Mouse (Mus musculus): ENCODE measurements at regions not wholly inside any gene's neighbourhood (a gene's known extent, or its start where the extent isn't known, plus 50 kb on each side); places are given as distances from the start of the nearest gene placed in this dataset.

DNA sequence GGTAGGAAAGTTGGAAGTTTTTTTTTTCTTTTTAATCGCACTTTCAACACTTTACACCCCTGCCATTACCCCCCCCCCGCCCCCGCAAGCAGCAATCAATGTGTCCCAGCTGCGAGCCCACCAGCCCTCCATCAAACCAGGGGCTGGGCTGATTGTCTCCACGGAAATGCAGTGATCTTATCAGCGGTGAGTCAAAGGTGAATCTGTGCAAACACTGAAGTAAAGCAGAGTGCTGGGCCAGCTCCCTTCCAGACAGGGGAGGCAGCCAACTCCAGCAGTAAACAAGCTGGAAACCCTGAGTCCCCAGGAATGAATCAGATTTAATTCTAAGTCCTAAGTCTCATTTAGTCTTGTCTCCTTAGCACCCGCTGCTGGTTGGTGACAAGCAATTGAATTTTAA is 234.3 kb upstream of the Gpc5 start:
- intact Hi-C loops (cut with DNase I), result no loop called here

- intact Hi-C loops (cut with DNase I), result no loop called here
These were observed 228.4 kb upstream of the Gpc5 start for GRCm38 (mm10) chr14:114863585-114863984.

- intact Hi-C loops (cut with DNase I), result no loop called here
These were observed 227.9 kb upstream of the Gpc5 start for GRCm38 (mm10) chr14:114864102-114864501.

DNA sequence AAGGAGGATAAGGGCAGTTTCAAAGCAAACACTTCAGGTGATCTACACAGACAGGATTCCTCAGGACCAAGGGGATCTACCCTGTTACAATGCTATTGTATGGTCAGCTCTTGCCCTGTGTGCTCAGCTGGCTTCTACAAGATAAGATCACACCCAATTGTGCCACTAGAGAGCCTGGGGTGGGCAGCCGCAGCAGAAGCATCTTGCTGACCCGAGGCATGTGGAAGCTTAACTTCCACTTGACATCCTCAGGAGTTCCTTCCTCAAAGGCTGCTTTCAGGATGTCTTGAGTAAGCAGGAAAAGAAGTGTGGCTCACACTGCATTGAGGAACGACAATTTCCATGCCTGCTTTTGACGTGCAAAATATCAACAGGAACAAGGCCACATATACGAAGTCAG is 222.8 kb upstream of the Gpc5 start:
- intact Hi-C loops (cut with DNase I), result no loop called here

GRCm38 (mm10) chr14:114875101-114875500 is 216.9 kb upstream of the Gpc5 start:
- intact Hi-C loops (cut with DNase I), result no loop called here

DNA sequence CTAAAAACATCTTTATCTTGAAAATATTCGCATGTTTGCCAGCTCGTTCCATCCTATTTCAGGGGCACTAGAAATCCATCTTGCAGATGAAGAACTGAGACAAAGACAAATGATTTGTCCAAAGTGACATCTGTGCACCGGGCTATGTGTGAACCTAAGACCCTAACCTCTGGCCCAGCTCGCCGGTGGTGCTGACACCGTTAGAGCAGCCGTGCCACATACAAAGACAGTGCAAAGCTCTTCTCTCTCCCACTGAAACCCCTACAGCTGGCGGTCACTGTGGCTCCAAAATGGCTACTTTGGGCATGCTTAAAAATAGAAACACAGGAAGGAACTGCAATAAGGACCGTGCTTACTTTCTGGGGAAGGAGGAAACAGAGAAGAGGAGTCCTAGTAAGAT is 215.6 kb upstream of the Gpc5 start:
- intact Hi-C loops (cut with DNase I), result no loop called here

DNA sequence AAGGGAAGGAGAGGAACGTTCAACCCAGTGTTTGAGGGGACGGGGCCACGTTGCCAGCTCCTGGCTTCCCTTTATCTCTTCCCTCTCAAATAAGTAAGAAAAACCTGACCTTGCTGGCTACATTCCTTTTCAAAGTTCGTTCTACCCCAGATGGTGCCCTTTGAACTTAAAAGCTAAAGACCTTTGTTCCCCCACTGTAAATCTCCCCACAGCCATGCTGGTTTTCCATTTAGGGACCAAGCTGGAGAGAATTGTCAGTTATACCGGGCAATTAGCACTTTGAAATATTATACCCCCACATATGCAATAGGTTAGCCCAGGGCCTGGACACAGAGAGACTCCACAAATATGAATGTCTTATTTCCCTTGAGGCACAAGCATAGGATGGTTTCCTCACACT is 214.5 kb upstream of the Gpc5 start:
- intact Hi-C loops (cut with DNase I), result no loop called here

DNA sequence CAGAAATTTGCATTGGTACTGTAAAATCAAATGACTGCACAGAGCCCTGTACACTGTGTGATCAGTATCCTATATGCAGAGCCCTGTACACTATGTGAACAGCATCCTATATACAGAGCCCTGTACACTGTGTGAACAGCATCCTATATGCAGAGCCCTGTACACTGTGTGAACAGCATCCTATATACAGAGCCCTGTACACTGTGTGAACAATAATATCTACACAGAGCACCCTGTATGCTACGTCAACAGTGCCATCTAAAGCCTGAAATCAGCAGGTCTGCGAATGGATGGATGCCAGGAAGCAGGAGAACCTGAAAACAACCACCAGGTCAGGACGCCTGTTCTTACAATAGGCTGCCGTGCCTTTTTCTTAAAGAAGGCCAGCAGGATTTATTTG is 211.7 kb upstream of the Gpc5 start:
- intact Hi-C loops (cut with DNase I), result no loop called here

DNA sequence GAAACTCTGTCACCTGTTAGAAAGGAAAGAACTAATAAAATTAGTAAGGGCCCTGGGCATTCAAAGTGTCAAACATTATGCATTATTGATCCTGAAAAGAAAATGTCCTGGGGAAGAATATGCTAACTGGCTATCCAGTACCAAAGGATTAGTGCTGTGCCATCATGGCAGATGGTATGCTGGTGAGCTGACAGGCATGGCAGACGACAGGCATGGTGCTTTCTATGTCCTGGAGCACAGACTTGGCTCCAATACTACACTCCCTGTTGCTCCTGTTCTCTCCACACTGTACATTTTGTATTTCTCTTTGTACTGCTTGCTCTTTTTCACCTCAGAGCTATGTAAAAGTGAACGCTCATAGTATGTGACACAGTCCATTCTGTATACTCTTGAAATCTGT is 187.9 kb upstream of the Gpc5 start:
- intact Hi-C loops (cut with DNase I), result no loop called here

DNA sequence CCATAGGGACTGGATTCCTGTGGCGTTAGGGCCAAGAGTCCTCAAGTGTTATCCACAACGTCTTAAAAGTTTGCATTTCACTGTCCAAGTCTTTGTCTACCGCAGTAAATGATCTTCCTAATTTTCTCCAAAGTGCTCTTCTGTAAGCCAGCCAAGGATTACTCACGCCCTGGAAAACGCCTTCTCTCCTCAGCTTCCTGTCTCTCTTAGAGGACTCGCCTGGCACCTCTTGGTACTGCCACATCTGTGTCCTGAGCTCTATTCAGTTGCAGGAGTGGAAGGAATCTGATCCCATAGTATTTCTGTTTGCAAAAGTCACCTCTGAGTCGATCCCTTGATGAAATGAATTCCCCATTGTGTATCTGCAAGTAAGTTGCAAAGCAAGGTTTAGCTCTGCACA is 179.7 kb upstream of the Gpc5 start:
- intact Hi-C loops (cut with DNase I), result loop anchor here (2.0 kb wide), 1 partner anchor 57 kb away; no protein-coding TSS in a partner anchor

DNA sequence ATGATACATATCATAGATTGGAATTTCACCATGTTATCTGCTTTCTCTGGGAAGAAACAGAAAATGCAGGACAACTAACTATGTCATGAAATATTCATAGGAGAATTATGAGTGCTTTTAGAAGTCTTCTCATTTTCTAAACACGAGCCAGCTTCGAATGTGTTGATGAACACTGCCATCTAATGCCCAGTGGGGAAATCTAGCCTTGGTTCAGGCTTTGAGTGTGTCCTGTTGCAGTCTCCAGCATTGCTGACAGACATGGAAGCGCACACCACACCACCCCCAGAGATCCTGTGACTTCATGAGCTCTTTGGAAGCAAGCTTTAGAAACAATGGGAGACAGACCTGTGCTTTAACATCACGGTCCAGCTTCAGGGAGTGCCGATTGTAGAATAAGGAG is 178.8 kb upstream of the Gpc5 start:
- intact Hi-C loops (cut with DNase I), result loop anchor here (2.0 kb wide), 1 partner anchor 58 kb away; no protein-coding TSS in a partner anchor

- intact Hi-C loops (cut with DNase I), result no loop called here
These were observed 146.3 kb upstream of the Gpc5 start for GRCm38 (mm10) chr14:114945744-114946143.

DNA sequence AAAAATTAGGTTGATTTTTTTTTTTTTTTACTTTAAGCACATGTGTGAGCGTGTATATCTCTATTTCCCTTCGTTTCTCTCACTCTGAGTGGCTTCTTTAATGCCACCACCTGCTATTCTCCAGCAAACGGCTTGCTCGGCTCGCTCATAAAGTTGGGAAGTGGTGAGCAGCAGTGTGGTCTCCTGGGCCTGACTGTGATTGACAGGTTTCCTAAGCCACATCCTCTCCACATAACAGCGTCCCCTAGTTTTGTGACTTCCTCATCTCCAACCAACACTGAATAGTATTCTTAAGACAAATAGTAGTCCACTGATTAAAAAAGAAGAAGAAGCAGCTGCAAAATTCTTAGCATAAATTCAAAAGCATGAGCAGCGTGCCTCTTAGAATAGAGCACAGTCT is 145.7 kb upstream of the Gpc5 start:
- intact Hi-C loops (cut with DNase I), result no loop called here

GRCm38 (mm10) chr14:114948341-114949155 is 143.5 kb upstream of the Gpc5 start:
- intact Hi-C loops (cut with DNase I), result no loop called here

GRCm38 (mm10) chr14:114949156-114949496 is 142.9 kb upstream of the Gpc5 start:
- intact Hi-C loops (cut with DNase I), result no loop called here

- intact Hi-C loops (cut with DNase I), result no loop called here
These were observed 139.7 kb upstream of the Gpc5 start for GRCm38 (mm10) chr14:114952280-114952679.

GRCm38 (mm10) chr14:114953070-114953665 is 138.8 kb upstream of the Gpc5 start:
- intact Hi-C loops (cut with DNase I), result no loop called here

- intact Hi-C loops (cut with DNase I), result no loop called here
These were observed 137.7 kb upstream of the Gpc5 start for GRCm38 (mm10) chr14:114954287-114954686.

- intact Hi-C loops (cut with DNase I), result no loop called here
These were observed 136.4 kb upstream of the Gpc5 start for GRCm38 (mm10) chr14:114955572-114955971.

- intact Hi-C loops (cut with DNase I), result no loop called here
These were observed 131.7 kb upstream of the Gpc5 start for GRCm38 (mm10) chr14:114960273-114960672.

- intact Hi-C loops (cut with DNase I), result no loop called here
These were observed 126.1 kb upstream of the Gpc5 start for GRCm38 (mm10) chr14:114965941-114966340.

DNA sequence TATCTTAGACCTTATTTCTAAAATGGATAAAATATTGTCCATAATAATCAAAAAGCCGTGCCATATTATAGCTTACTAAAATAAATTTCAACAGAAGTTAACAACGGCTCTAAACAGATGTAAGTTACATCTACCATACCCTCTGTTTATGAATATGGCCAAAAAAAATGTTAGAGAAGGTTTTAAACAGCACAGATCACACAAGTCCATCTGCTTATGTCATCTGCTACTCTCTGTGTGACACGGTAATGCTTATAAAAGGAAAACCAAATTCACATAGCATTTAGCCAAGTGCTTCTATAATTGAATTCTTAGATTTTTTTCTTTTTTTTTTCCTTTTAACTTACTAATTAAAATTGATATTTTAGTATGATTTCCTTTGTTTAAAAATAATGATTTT is 123.0 kb upstream of the Gpc5 start:
- intact Hi-C loops (cut with DNase I), result no loop called here

GRCm38 (mm10) chr14:114981120-114981519 is 110.9 kb upstream of the Gpc5 start:
- intact Hi-C loops (cut with DNase I), result loop anchor here (5.0 kb wide), 1 partner anchor 129 kb away; no protein-coding TSS in a partner anchor
